Mouse (Mus musculus): ENCODE results near the gene Sncg.

GRCm38 (mm10) chr14:34330657-34331158, 43.9 kb downstream of the Sncg start:
- TF ChIP-seq CTCF (IDR thresholded peaks at IDR 0.05; ENCODE audit: borderline replicate concordance, insufficient read depth, low read depth, low read length) (no peak), POLR2A (IDR thresholded peaks at IDR 0.05; ENCODE audit: borderline replicate concordance, insufficient read depth, low read length) (no peak)

Measured in cerebellum, adult 2 months (tissue).